Mouse (Mus musculus): ENCODE measurements around the gene Kcnmb1. TPM values are rescaled to one million over a fixed set of nuclear protein-coding genes. Genes with fewer than 3 reads are reported as not detected.

The Kcnmb1 gene
- not detected in 2 replicates for polyA plus RNA-seq (2012; ENCODE audit: insufficient read depth, low replicate concordance)

GRCm38 (mm10) chr11:33962688-33963407, at the start of gene Kcnmb1:
Gene Kcnmb1, plus strand, starts transcription at chr11:33963013.
- Histone ChIP-seq H3K9me3 (0 out of 2 replicates have a peak, but pooled peaks cover 6% of the 10 kb centered on the region), H3K4me3 (replicated peaks) (no peak within 1 kb of the TSS)

DNA sequence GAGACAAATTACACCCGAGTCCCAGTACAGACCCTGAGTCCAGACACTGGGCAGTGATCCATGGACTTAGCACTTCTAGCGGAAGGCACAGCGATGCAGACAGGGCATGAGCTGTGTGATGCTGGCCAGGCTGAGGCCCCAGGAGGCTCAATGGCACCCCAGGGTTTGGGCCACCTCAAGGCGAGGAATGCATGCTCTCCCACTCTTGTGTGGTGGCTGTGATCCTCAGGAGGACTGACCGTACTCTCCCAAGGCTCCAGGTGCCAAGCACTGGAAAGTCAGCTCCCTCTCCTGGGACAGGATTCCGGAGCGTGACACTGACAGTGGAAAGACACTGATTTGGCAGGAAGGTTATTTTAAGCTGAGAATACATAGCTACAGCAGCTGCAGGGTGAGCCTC, 49.8 kb upstream of the Kcnmb1 start:
- TF ChIP-seq GATA1 (IDR thresholded peaks at IDR 0.05; ENCODE audit: borderline replicate concordance, low read length) (no peak), FLI1 (IDR thresholded peaks at IDR 0.05; ENCODE audit: low read length) (no peak)
- peaks cover 12% of the 10 kb centered on the region for H3K27me3 ChIP-seq (replicated peaks)
- H3K36me3 ChIP-seq (replicated peaks; ENCODE audit: low read length) = no peaks in the 10 kb centered on the region
- H3K9me3 ChIP-seq = peaks cover 8% of the 10 kb centered on the region
- no peaks in the 10 kb centered on the region for H3K4me1 ChIP-seq
- no peak overlapping the region for H3K4me3 ChIP-seq (replicated peaks)

More at GRCm38 (mm10) chr11:33962688-33963407, at the start of gene Kcnmb1:
- Histone ChIP-seq H3K27me3 (replicated peaks) (peaks cover 45% of the 10 kb centered on the region), H3K4me1 (peaks cover 40% of the 10 kb centered on the region), H3K36me3 (replicated peaks; ENCODE audit: low read length) (no peaks in the 10 kb centered on the region)
- TF ChIP-seq FLI1 (IDR thresholded peaks at IDR 0.05; ENCODE audit: low read length) = no peak
- no peak for TF ChIP-seq GATA1 (IDR thresholded peaks at IDR 0.05; ENCODE audit: borderline replicate concordance, low read length)

- H3K36me3 ChIP-seq (replicated peaks; ENCODE audit: low read length) = no peaks in the 10 kb centered on the region
- H3K4me1 ChIP-seq = no peaks in the 10 kb centered on the region
- H3K27me3 ChIP-seq (replicated peaks) = peaks cover 12% of the 10 kb centered on the region
- H3K9me3 ChIP-seq = peaks cover 8% of the 10 kb centered on the region
- no peak overlapping the region for H3K4me3 ChIP-seq (replicated peaks)
- TF ChIP-seq FLI1 (IDR thresholded peaks at IDR 0.05; ENCODE audit: low read length) = no peak
- TF ChIP-seq GATA1 (IDR thresholded peaks at IDR 0.05; ENCODE audit: borderline replicate concordance, low read length) = no peak
Measured at GRCm38 (mm10) chr11:33914216-33914615, 48.6 kb upstream of the Kcnmb1 start.

- Histone ChIP-seq H3K4me3 (replicated peaks) (no peak overlapping the region), H3K27me3 (replicated peaks) (peaks cover 21% of the 10 kb centered on the region), H3K4me1 (no peaks in the 10 kb centered on the region), H3K9me3 (no peaks in the 10 kb centered on the region), H3K36me3 (replicated peaks; ENCODE audit: low read length) (no peaks in the 10 kb centered on the region)
- TF ChIP-seq GATA1 (IDR thresholded peaks at IDR 0.05; ENCODE audit: borderline replicate concordance, low read length) = no peak
- no peak for TF ChIP-seq FLI1 (IDR thresholded peaks at IDR 0.05; ENCODE audit: low read length)
Measured at GRCm38 (mm10) chr11:33917574-33917973, 45.2 kb upstream of the Kcnmb1 start.

DNA sequence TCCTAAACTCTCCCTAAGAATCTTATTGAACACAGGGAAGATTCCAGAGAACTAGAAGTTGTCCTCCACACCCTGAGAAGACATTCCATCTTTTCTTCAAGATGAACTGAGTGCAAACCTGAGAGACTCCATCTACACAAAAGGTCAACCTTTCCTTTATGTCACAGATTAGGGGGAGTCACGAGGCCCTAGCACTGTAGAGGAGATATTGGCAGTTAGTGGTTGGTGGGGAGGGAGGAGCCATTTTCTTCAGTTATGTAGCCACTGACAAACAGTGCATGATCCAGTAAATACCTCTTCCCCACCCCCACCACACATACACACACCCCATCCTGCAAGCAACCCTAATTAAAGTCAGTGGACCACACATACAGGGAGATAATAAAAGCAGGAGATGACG, 44.4 kb upstream of the Kcnmb1 start:
- Histone ChIP-seq H3K27me3 (replicated peaks) (peaks cover 22% of the 10 kb centered on the region), H3K36me3 (replicated peaks; ENCODE audit: low read length) (no peaks in the 10 kb centered on the region), H3K4me3 (replicated peaks) (no peak overlapping the region), H3K9me3 (no peaks in the 10 kb centered on the region), H3K4me1 (no peaks in the 10 kb centered on the region)
- TF ChIP-seq GATA1 (IDR thresholded peaks at IDR 0.05; ENCODE audit: borderline replicate concordance, low read length) (no peak), FLI1 (IDR thresholded peaks at IDR 0.05; ENCODE audit: low read length) (no peak)

GRCm38 (mm10) chr11:33919826-33920225, 43.0 kb upstream of the Kcnmb1 start:
- peaks cover 21% of the 10 kb centered on the region for H3K27me3 ChIP-seq (replicated peaks)
- H3K36me3 ChIP-seq (replicated peaks; ENCODE audit: low read length) = no peaks in the 10 kb centered on the region
- H3K9me3 ChIP-seq = no peaks in the 10 kb centered on the region
- TF ChIP-seq FLI1 (IDR thresholded peaks at IDR 0.05; ENCODE audit: low read length) = no peak
- no peak for TF ChIP-seq GATA1 (IDR thresholded peaks at IDR 0.05; ENCODE audit: borderline replicate concordance, low read length)
- H3K4me3 ChIP-seq (replicated peaks) = no peak overlapping the region
- no peaks in the 10 kb centered on the region for H3K4me1 ChIP-seq

GRCm38 (mm10) chr11:33921451-33921850, 41.4 kb upstream of the Kcnmb1 start:
- no peaks in the 10 kb centered on the region for H3K9me3 ChIP-seq
- no peaks in the 10 kb centered on the region for H3K36me3 ChIP-seq (replicated peaks; ENCODE audit: low read length)
- H3K4me1 ChIP-seq = no peaks in the 10 kb centered on the region
- H3K27me3 ChIP-seq (replicated peaks) = peaks cover 28% of the 10 kb centered on the region
- no peak overlapping the region for H3K4me3 ChIP-seq (replicated peaks)
- TF ChIP-seq GATA1 (IDR thresholded peaks at IDR 0.05; ENCODE audit: borderline replicate concordance, low read length) (no peak), FLI1 (IDR thresholded peaks at IDR 0.05; ENCODE audit: low read length) (no peak)

- no peaks in the 10 kb centered on the region for H3K9me3 ChIP-seq
- no peaks in the 10 kb centered on the region for H3K36me3 ChIP-seq (replicated peaks; ENCODE audit: low read length)
- H3K4me1 ChIP-seq = no peaks in the 10 kb centered on the region
- TF ChIP-seq GATA1 (IDR thresholded peaks at IDR 0.05; ENCODE audit: borderline replicate concordance, low read length) (no peak), FLI1 (IDR thresholded peaks at IDR 0.05; ENCODE audit: low read length) (no peak)
- peaks cover 32% of the 10 kb centered on the region for H3K27me3 ChIP-seq (replicated peaks)
- H3K4me3 ChIP-seq (replicated peaks) = no peak overlapping the region
Measured at GRCm38 (mm10) chr11:33923031-33923430, 39.8 kb upstream of the Kcnmb1 start.

- no peaks in the 10 kb centered on the region for H3K36me3 ChIP-seq (replicated peaks; ENCODE audit: low read length)
- H3K9me3 ChIP-seq = no peaks in the 10 kb centered on the region
- TF ChIP-seq FLI1 (IDR thresholded peaks at IDR 0.05; ENCODE audit: low read length) = no peak
- peaks cover 43% of the 10 kb centered on the region for H3K27me3 ChIP-seq (replicated peaks)
- H3K4me3 ChIP-seq (replicated peaks) = no peak overlapping the region
- no peaks in the 10 kb centered on the region for H3K4me1 ChIP-seq
Measured at GRCm38 (mm10) chr11:33925778-33926177, 37.0 kb upstream of the Kcnmb1 start.

GRCm38 (mm10) chr11:33926551-33926950, 36.3 kb upstream of the Kcnmb1 start:
- no peaks in the 10 kb centered on the region for H3K4me1 ChIP-seq
- TF ChIP-seq FLI1 (IDR thresholded peaks at IDR 0.05; ENCODE audit: low read length) (no peak), GATA1 (IDR thresholded peaks at IDR 0.05; ENCODE audit: borderline replicate concordance, low read length) (no peak)

More at GRCm38 (mm10) chr11:33926551-33926950, 36.3 kb upstream of the Kcnmb1 start:
- Histone ChIP-seq H3K4me3 (replicated peaks) (no peak overlapping the region), H3K27me3 (replicated peaks) (peaks cover 37% of the 10 kb centered on the region), H3K9me3 (no peaks in the 10 kb centered on the region), H3K36me3 (replicated peaks; ENCODE audit: low read length) (no peaks in the 10 kb centered on the region)

Data from megakaryocyte, embryonic 14.5 days (primary cell).